In genomic region chr5:20654766-20655472, GRCm38 (mm10) we compare ENCODE assay signal across 29 mouse cellular contexts.
A peak's percentile ranks its signal among the peaks of the same experiment; 100 is the strongest.
DNase-seq lines count a peak whose midpoint lies in the region; ATAC-seq and TF ChIP-seq lines count a peak whose summit lies in the region.
"Had no signal": no experiment of that assay in that cellular context is flagged by ENCODE, and none has a peak within 500 bp of the region (broad histone marks: within the 10 kb centered on the region; RNA-seq: fewer than 3 reads in every experiment).

No protein-coding gene starts in this region.

- TF ChIP-seq EP300 in lung, postnatal 0 days (IDR thresholded peaks at IDR 0.05): no peak

- no peaks in the 10 kb centered on the region for H3K36me3 ChIP-seq in forebrain, embryonic 11.5 days (ENCODE audit: control insufficient read depth, insufficient read depth, low read length)
- H3K36me3 ChIP-seq in forebrain, embryonic 14.5 days (ENCODE audit: control insufficient read depth, insufficient read depth, low read length): 0 out of 2 replicates have a peak, but pooled peaks cover 5% of the 10 kb centered on the region
- no peaks in the 10 kb centered on the region for H3K36me3 ChIP-seq in lung, postnatal 0 days (ENCODE audit: insufficient read depth, low read length)
- H3K36me3 ChIP-seq: embryonic facial prominence, embryonic 13.5 days; G1E; heart, embryonic 15.5 days; limb, embryonic 10.5 days; liver, embryonic 15.5 days; lung, embryonic 15.5 days; midbrain, embryonic 12.5 days had no signal

- ATAC-seq in forebrain, embryonic 11.5 days (replicated peaks; ENCODE audit: low FRiP score): no peak
- ATAC-seq in forebrain, embryonic 14.5 days: no peak
- ATAC-seq in lung, postnatal 0 days: no peak
- ATAC-seq in megakaryocyte, adult 5-6 weeks (ENCODE audit: poor library complexity, severe bottlenecking): no peak
- ATAC-seq: forebrain, embryonic 13.5 days had no signal

- H3K9me3 ChIP-seq in forebrain, embryonic 11.5 days (ENCODE audit: control insufficient read depth, low read length): no peaks in the 10 kb centered on the region
- H3K9me3 ChIP-seq in forebrain, embryonic 14.5 days (replicated peaks; ENCODE audit: control insufficient read depth, low read length): no peaks in the 10 kb centered on the region
- H3K9me3 ChIP-seq in lung, postnatal 0 days (ENCODE audit: low read length): no peaks in the 10 kb centered on the region
- H3K9me3 ChIP-seq: embryonic facial prominence, embryonic 13.5 days; forebrain, embryonic 13.5 days; G1E; heart, embryonic 15.5 days; hindbrain, embryonic 15.5 days; limb, embryonic 10.5 days; liver, embryonic 15.5 days; lung, embryonic 15.5 days; midbrain, embryonic 12.5 days had no signal

- no peak overlapping the region for H3K4me3 ChIP-seq in forebrain, embryonic 11.5 days (ENCODE audit: low read depth, low read length)
- no peak overlapping the region for H3K4me3 ChIP-seq in forebrain, embryonic 14.5 days (ENCODE audit: low read depth, low read length)
- no peak overlapping the region for H3K4me3 ChIP-seq in lung, postnatal 0 days (ENCODE audit: low read depth, low read length)
- H3K4me3 ChIP-seq: embryonic facial prominence, embryonic 13.5 days; erythroblast, embryonic 14.5 days; forebrain, embryonic 13.5 days; heart, embryonic 15.5 days; hindbrain, embryonic 15.5 days; limb, embryonic 10.5 days; liver, embryonic 15.5 days; lung, embryonic 15.5 days; midbrain, embryonic 12.5 days had no signal

- H3K9ac ChIP-seq in forebrain, embryonic 11.5 days (ENCODE audit: low read length): no peak overlapping the region
- H3K9ac ChIP-seq in forebrain, embryonic 14.5 days (ENCODE audit: low read length): no peak overlapping the region
- no peak overlapping the region for H3K9ac ChIP-seq in lung, postnatal 0 days (replicated peaks; ENCODE audit: low read depth)
- H3K9ac ChIP-seq: embryonic facial prominence, embryonic 13.5 days; forebrain, embryonic 13.5 days; heart, embryonic 15.5 days; hindbrain, embryonic 15.5 days; liver, embryonic 15.5 days; lung, embryonic 15.5 days; midbrain, embryonic 12.5 days had no signal

- H3K4me1 ChIP-seq in forebrain, embryonic 11.5 days (replicated peaks; ENCODE audit: control insufficient read depth, insufficient read depth, low read length): no peaks in the 10 kb centered on the region
- no peaks in the 10 kb centered on the region for H3K4me1 ChIP-seq in forebrain, embryonic 14.5 days (ENCODE audit: control insufficient read depth, insufficient read depth, low read length)
- no peaks in the 10 kb centered on the region for H3K4me1 ChIP-seq in lung, postnatal 0 days (ENCODE audit: insufficient read depth, low read depth, low read length)
- H3K4me1 ChIP-seq: embryonic facial prominence, embryonic 13.5 days; liver, embryonic 15.5 days; lung, embryonic 15.5 days; midbrain, embryonic 12.5 days had no signal

- H3K27me3 ChIP-seq in forebrain, embryonic 11.5 days (ENCODE audit: control insufficient read depth, insufficient read depth, low read length): no peaks in the 10 kb centered on the region
- no peaks in the 10 kb centered on the region for H3K27me3 ChIP-seq in forebrain, embryonic 14.5 days (replicated peaks; ENCODE audit: control insufficient read depth, insufficient read depth, low read length)
- no peaks in the 10 kb centered on the region for H3K27me3 ChIP-seq in lung, postnatal 0 days (replicated peaks; ENCODE audit: insufficient read depth, low read length)
- H3K27me3 ChIP-seq: embryonic facial prominence, embryonic 13.5 days; forebrain, embryonic 13.5 days; hindbrain, embryonic 15.5 days; liver, embryonic 15.5 days; lung, embryonic 15.5 days; midbrain, embryonic 12.5 days had no signal

- no peak overlapping the region for H3K4me2 ChIP-seq in forebrain, embryonic 11.5 days (ENCODE audit: low read depth, low read length, severe bottlenecking)
- no peak overlapping the region for H3K4me2 ChIP-seq in forebrain, embryonic 14.5 days (ENCODE audit: low read length)
- no peak overlapping the region for H3K4me2 ChIP-seq in lung, postnatal 0 days (replicated peaks; ENCODE audit: low read depth, low read length)
- H3K4me2 ChIP-seq: embryonic facial prominence, embryonic 13.5 days; forebrain, embryonic 13.5 days; heart, embryonic 15.5 days; hindbrain, embryonic 15.5 days; liver, embryonic 15.5 days; lung, embryonic 15.5 days; midbrain, embryonic 12.5 days had no signal

- DNase-seq in forebrain, embryonic 11.5 days (ENCODE audit: low spot score): peak; percentile 22
- no peak for DNase-seq in forebrain, embryonic 14.5 days (ENCODE audit: low spot score)
- peak; percentile 5 for DNase-seq in lung, postnatal 36 days
- DNase-seq in lung, postnatal 0 days (ENCODE audit: low spot score): no peak
- DNase-seq in ovary, postnatal 36 days (ENCODE audit: low spot score): peak; percentile 23
- DNase-seq in ovary, postnatal 14 days (ENCODE audit: low spot score): no peak
- peak; percentile 10 for DNase-seq in MEL-GATA-1-ER (ENCODE audit: extremely low read depth, low read depth)
- DNase-seq: adrenal gland, postnatal 10 days; cerebellum, adult 2 months; cerebellum, postnatal 36 days; embryo, embryonic 11 days; kidney, adult 2 months; liver; right cerebral cortex, adult 18-20 months; thymus, adult 2 months; thymus, postnatal 4 days had no signal

- no peak overlapping the region for H3K27ac ChIP-seq in forebrain, embryonic 11.5 days (ENCODE audit: low read depth, low read length)
- no peak overlapping the region for H3K27ac ChIP-seq in forebrain, embryonic 14.5 days (ENCODE audit: low read depth, low read length)
- no peak overlapping the region for H3K27ac ChIP-seq in lung, postnatal 0 days (ENCODE audit: low read length)
- H3K27ac ChIP-seq: embryonic facial prominence, embryonic 13.5 days; forebrain, embryonic 13.5 days; heart, embryonic 15.5 days; hindbrain, embryonic 15.5 days; kidney, postnatal 0 days; limb, embryonic 10.5 days; liver, embryonic 15.5 days; lung, embryonic 15.5 days; macrophage; midbrain, embryonic 12.5 days had no signal

- no peak for TF ChIP-seq CTCF in lung, postnatal 0 days (IDR thresholded peaks at IDR 0.05)

- WGBS in forebrain, embryonic 11.5 days: 84% methylated on average over 10 of the region's 10 CpGs
- 84% methylated on average over 10 of the region's 10 CpGs for WGBS in forebrain, embryonic 14.5 days
- 39% methylated on average over 10 of the region's 10 CpGs for WGBS in lung, postnatal 0 days

Comparison
In these comparisons a context has a peak if more than half of its experiments do, and no peak if none do; other contexts are left out.
1. DNase-seq: peak in forebrain, embryonic 11.5 days (single experiment), lung, postnatal 36 days (single experiment), ovary, postnatal 36 days (single experiment) and MEL-GATA-1-ER (single experiment); none in forebrain, embryonic 14.5 days (single experiment), lung, postnatal 0 days (single experiment) and ovary, postnatal 14 days (single experiment).